Mouse (Mus musculus) E14TG2a.4 (cell line): ENCODE results near the gene Csmd2.

Experiments
- CTCF ChIP-seq: conservative IDR thresholded peaks from 2 replicates; pipeline ENCODE4 v1.5.1; 2014; ENCODE audit warnings: low read length
- NANOG ChIP-seq: IDR thresholded peaks from 2 replicates; pipeline ENCODE4 v1.6.1; 2014; ENCODE audit warnings: borderline replicate concordance, low read length, mixed read lengths
- POU5F1 ChIP-seq: IDR thresholded peaks from 2 replicates; pipeline ENCODE4 v1.6.1; 2014; ENCODE audit warnings: low read length, borderline replicate concordance

- no peak for TF ChIP-seq CTCF
- no peak for TF ChIP-seq NANOG
- TF ChIP-seq POU5F1, result no peak
These were observed 1.8 kb upstream of the Csmd2 start for GRCm38 (mm10) chr4:127985874-127986273.
